Mouse (Mus musculus): ENCODE data around the gene Crygn.

The Crygn gene

GRCm38 (mm10) chr5:24701271-24701670 is 56.5 kb downstream of the Crygn start:
- DNase-seq: no peak

All from cerebellum, adult 9-11 months (tissue).